Comparison of ENCODE assay signal across 8 mouse cellular contexts in genomic region chr11:33849614-33850013, GRCm38 (mm10).
DNase-seq lines count a peak whose midpoint lies in the region; ATAC-seq lines count a peak whose summit lies in the region.

No protein-coding gene starts in this region.

- H3K4me1 ChIP-seq in lung, embryonic 16.5 days (replicated peaks; ENCODE audit: control insufficient read depth, insufficient read depth, low read length) = no peaks in the 10 kb centered on the region

- H3K4me2 ChIP-seq in lung, embryonic 16.5 days (ENCODE audit: low read depth, low read length) = no peak overlapping the region

- no peak for ATAC-seq in cerebellum, adult (ENCODE audit: insufficient number of reproducible peaks, low FRiP score, low TSS enrichment)
- peak; percentile 65 for ATAC-seq in lung, embryonic 16.5 days (ENCODE audit: low read depth)
- ATAC-seq in inflammation-experienced regulatory T-cells, adult 6 months = peak; percentile 43

- H3K9me3 ChIP-seq in lung, embryonic 16.5 days (ENCODE audit: control insufficient read depth, low read length) = no peaks in the 10 kb centered on the region

- peaks cover 18% of the 10 kb centered on the region for H3K27me3 ChIP-seq in lung, embryonic 16.5 days (ENCODE audit: control insufficient read depth, insufficient read depth, low read depth, low read length)

- H3K9ac ChIP-seq in lung, embryonic 16.5 days (ENCODE audit: low read length) = no peak overlapping the region

- H3K4me3 ChIP-seq in lung, embryonic 16.5 days (ENCODE audit: low read length) = no peak overlapping the region

- DNase-seq in cerebellum, postnatal 10 days = peak; percentile 48 to 59
- DNase-seq in lung, adult 18-20 months = no peak
- peak; percentile 20 for DNase-seq in retina, postnatal 7 days (ENCODE audit: low read depth, low spot score)
- DNase-seq in adipocyte (ENCODE audit: low spot score) = no peak
- DNase-seq in T-cell, adult 2 months (ENCODE audit: low spot score) = no peak

- 42% methylated on average over 11 of the region's 11 CpGs for WGBS in lung, embryonic 16.5 days

- no peak overlapping the region for H3K27ac ChIP-seq in lung, embryonic 16.5 days (ENCODE audit: low read length)

- H3K36me3 ChIP-seq in lung, embryonic 16.5 days (ENCODE audit: control insufficient read depth, insufficient read depth, low read length) = no peaks in the 10 kb centered on the region

Comparison
In these comparisons a context has a peak if more than half of its experiments do, and no peak if none do; other contexts are left out.
1. DNase-seq: peak in cerebellum, postnatal 10 days (2 of 2) and retina, postnatal 7 days (single experiment); none in lung, adult 18-20 months (0 of 2), adipocyte (single experiment) and T-cell, adult 2 months (single experiment).